Mouse (Mus musculus) hindbrain, embryonic 14.5 days (tissue): ENCODE measurements around the gene Prkn. TPM values are rescaled to one million over a fixed set of nuclear protein-coding genes. Genes with fewer than 3 reads are reported as not detected.

ENCODE experiments used
- ATAC-seq: fragments of 200-750 bp; cut with Nextera tagmentation; 2 replicates; pipeline ENCODE4 v1.8.0; 2017; ENCODE audit warnings: moderate number of reproducible peaks, mild to moderate bottlenecking, moderate TSS enrichment, moderate library complexity; ENCODE audit not compliant: low FRiP score
- DNase-seq: peaks from one replicate; pipeline ENCODE4 v3.0.0-alpha.2; 2015; ENCODE audit warnings: low spot score
- H3K27ac ChIP-seq: fragments of 300-500 bp; sonication (generic); 2 replicates; pipeline ENCODE4 v1.5.1; 2014; ENCODE audit warnings: mild to moderate bottlenecking, moderate library complexity
- H3K27me3 ChIP-seq: fragments of 300-500 bp; sonication (generic); 2 replicates; pipeline ENCODE4 v1.6.1; 2014; ENCODE audit warnings: mild to moderate bottlenecking, low read length, mixed read lengths; ENCODE audit not compliant: control insufficient read depth, insufficient read depth
- H3K36me3 ChIP-seq: fragments of 300-500 bp; sonication (generic); replicated peaks from 2 replicates; pipeline ENCODE4 v1.6.1; 2014; ENCODE audit not compliant: control insufficient read depth, insufficient read depth
- H3K4me1 ChIP-seq: fragments of 300-500 bp; sonication (generic); replicated peaks from 2 replicates; pipeline ENCODE4 v1.6.1; 2014; ENCODE audit warnings: antibody characterized with exemption, low read length, mixed read lengths; ENCODE audit not compliant: control insufficient read depth, insufficient read depth
- H3K4me2 ChIP-seq: fragments of 300-500 bp; sonication (generic); replicated peaks from 2 replicates; pipeline ENCODE4 v1.6.1; 2014; ENCODE audit warnings: mild to moderate bottlenecking, moderate library complexity
- H3K4me3 ChIP-seq: fragments of 300-500 bp; sonication (generic); replicated peaks from 2 replicates; pipeline ENCODE4 v1.5.1; 2014; ENCODE audit warnings: mild to moderate bottlenecking, low read length
- H3K9ac ChIP-seq: fragments of 300-500 bp; sonication (generic); 2 replicates; pipeline ENCODE4 v1.6.1; 2014
- H3K9me3 ChIP-seq: fragments of 300-500 bp; sonication (generic); 2 replicates; pipeline ENCODE4 v1.6.1; 2016; ENCODE audit warnings: low read length; ENCODE audit not compliant: control insufficient read depth
- WGBS: fragments of 180-500 bp; shearing (Covaris S2); extraction: QIAGEN DNeasy Blood & Tissue Kit; methylation state at CpG from one replicate; pipeline ENCODE4 v1.1.7; 2014; 5-methylcytosine and 5-hydroxymethylcytosine counted together
- polyA plus RNA-seq: library from polyadenylated mRNA; unstranded; fragments of >200 nt; fragmentation: Nextera tagmentation; extraction: Ambion mirVana; gene quantifications from 2 replicates; pipeline ENCODE4 v1.2.1, GENCODE M21; 2014

The Prkn gene
- polyA plus RNA-seq, 1 experiment from 2014 or later = 4.4 TPM

- no peak for DNase-seq
- no peaks in the 10 kb centered on the region for H3K36me3 ChIP-seq
These were observed 571.2 kb downstream of the Prkn start for GRCm38 (mm10) chr17:11411414-11411813.

GRCm38 (mm10) chr17:11413688-11414087 is 573.5 kb downstream of the Prkn start:
- no peak overlapping the region for H3K4me3 ChIP-seq
- no peaks in the 10 kb centered on the region for H3K4me1 ChIP-seq
- 57% methylated on average over 5 of the region's 5 CpGs for WGBS
- ATAC-seq = no peak
- no peaks in the 10 kb centered on the region for H3K36me3 ChIP-seq
- DNase-seq = no peak
- H3K4me2 ChIP-seq = no peak overlapping the region
- H3K27ac ChIP-seq = no peak overlapping the region
- no peak overlapping the region for H3K9ac ChIP-seq
- H3K9me3 ChIP-seq = no peaks in the 10 kb centered on the region
- no peaks in the 10 kb centered on the region for H3K27me3 ChIP-seq

More at GRCm38 (mm10) chr17:11411414-11411813, 571.2 kb downstream of the Prkn start:
- ATAC-seq = no peak
- H3K4me1 ChIP-seq = no peaks in the 10 kb centered on the region
- no peaks in the 10 kb centered on the region for H3K9me3 ChIP-seq
- 62% methylated on average over 10 of the region's 10 CpGs for WGBS
- no peak overlapping the region for H3K4me2 ChIP-seq
- H3K27me3 ChIP-seq = no peaks in the 10 kb centered on the region
- no peak overlapping the region for H3K27ac ChIP-seq
- H3K9ac ChIP-seq = no peak overlapping the region
- no peak overlapping the region for H3K4me3 ChIP-seq

GRCm38 (mm10) chr17:11414288-11414687 is 574.1 kb downstream of the Prkn start:
- ATAC-seq = no peak

GRCm38 (mm10) chr17:11417150-11417549 is 577.0 kb downstream of the Prkn start:
- no peak for ATAC-seq
- 77% methylated on average over 3 of the region's 3 CpGs for WGBS
- no peaks in the 10 kb centered on the region for H3K27me3 ChIP-seq

More at GRCm38 (mm10) chr17:11414288-11414687, 574.1 kb downstream of the Prkn start:
- H3K9ac ChIP-seq = no peak overlapping the region
- H3K27ac ChIP-seq = no peak overlapping the region
- no peaks in the 10 kb centered on the region for H3K27me3 ChIP-seq
- no peak for DNase-seq
- 84% methylated on average over 4 of the region's 4 CpGs for WGBS
- no peaks in the 10 kb centered on the region for H3K36me3 ChIP-seq
- H3K4me2 ChIP-seq = no peak overlapping the region
- no peaks in the 10 kb centered on the region for H3K4me1 ChIP-seq
- no peak overlapping the region for H3K4me3 ChIP-seq
- no peaks in the 10 kb centered on the region for H3K9me3 ChIP-seq

GRCm38 (mm10) chr17:11419484-11419883 is 579.3 kb downstream of the Prkn start:
- ATAC-seq = no peak
- no peaks in the 10 kb centered on the region for H3K9me3 ChIP-seq
- no peaks in the 10 kb centered on the region for H3K4me1 ChIP-seq
- no peaks in the 10 kb centered on the region for H3K36me3 ChIP-seq
- no peak for DNase-seq
- no peaks in the 10 kb centered on the region for H3K27me3 ChIP-seq
- no peak overlapping the region for H3K9ac ChIP-seq
- 80% methylated on average over 3 of the region's 3 CpGs for WGBS
- no peak overlapping the region for H3K4me2 ChIP-seq
- no peak overlapping the region for H3K4me3 ChIP-seq
- no peak overlapping the region for H3K27ac ChIP-seq

More at GRCm38 (mm10) chr17:11417150-11417549, 577.0 kb downstream of the Prkn start:
- H3K4me3 ChIP-seq = no peak overlapping the region
- DNase-seq = no peak
- no peak overlapping the region for H3K4me2 ChIP-seq
- H3K27ac ChIP-seq = no peak overlapping the region
- no peaks in the 10 kb centered on the region for H3K9me3 ChIP-seq
- no peak overlapping the region for H3K9ac ChIP-seq
- no peaks in the 10 kb centered on the region for H3K4me1 ChIP-seq
- no peaks in the 10 kb centered on the region for H3K36me3 ChIP-seq

- no peaks in the 10 kb centered on the region for H3K4me1 ChIP-seq
- 60% methylated on average over 6 of the region's 6 CpGs for WGBS
- DNase-seq = no peak
- no peaks in the 10 kb centered on the region for H3K27me3 ChIP-seq
- no peaks in the 10 kb centered on the region for H3K9me3 ChIP-seq
- no peak overlapping the region for H3K9ac ChIP-seq
- no peak for ATAC-seq
- no peak overlapping the region for H3K27ac ChIP-seq
- H3K4me3 ChIP-seq = no peak overlapping the region
- no peaks in the 10 kb centered on the region for H3K36me3 ChIP-seq
- H3K4me2 ChIP-seq = no peak overlapping the region
These were observed 580.7 kb downstream of the Prkn start for GRCm38 (mm10) chr17:11420839-11421238.

GRCm38 (mm10) chr17:11421264-11421940 is 581.2 kb downstream of the Prkn start:
- WGBS = 25% methylated on average over 5 of the region's 5 CpGs

GRCm38 (mm10) chr17:11431323-11431722 is 591.1 kb downstream of the Prkn start:
- no peaks in the 10 kb centered on the region for H3K9me3 ChIP-seq
- H3K4me3 ChIP-seq = no peak overlapping the region
- H3K4me1 ChIP-seq = no peaks in the 10 kb centered on the region
- H3K4me2 ChIP-seq = no peak overlapping the region
- H3K27me3 ChIP-seq = no peaks in the 10 kb centered on the region
- no peak overlapping the region for H3K27ac ChIP-seq
- H3K9ac ChIP-seq = no peak overlapping the region
- DNase-seq (no peak), ATAC-seq (no peak)
- WGBS = 93% methylated on average over 2 of the region's 2 CpGs
- no peaks in the 10 kb centered on the region for H3K36me3 ChIP-seq

More at GRCm38 (mm10) chr17:11421264-11421940, 581.2 kb downstream of the Prkn start:
- Histone ChIP-seq H3K9ac (no peak overlapping the region), H3K9me3 (no peaks in the 10 kb centered on the region), H3K4me3 (no peak overlapping the region), H3K4me2 (no peak overlapping the region), H3K27ac (no peak overlapping the region), H3K4me1 (no peaks in the 10 kb centered on the region), H3K36me3 (no peaks in the 10 kb centered on the region), H3K27me3 (no peaks in the 10 kb centered on the region)
- ATAC-seq (no peak), DNase-seq (no peak)

- no peak overlapping the region for H3K4me3 ChIP-seq
- no peaks in the 10 kb centered on the region for H3K9me3 ChIP-seq
- no peak overlapping the region for H3K9ac ChIP-seq
- no peak overlapping the region for H3K27ac ChIP-seq
- 75% methylated on average over 2 of the region's 2 CpGs for WGBS
- H3K4me2 ChIP-seq = no peak overlapping the region
- H3K27me3 ChIP-seq = no peaks in the 10 kb centered on the region
- H3K4me1 ChIP-seq = no peaks in the 10 kb centered on the region
- ATAC-seq (no peak), DNase-seq (no peak)
- no peaks in the 10 kb centered on the region for H3K36me3 ChIP-seq
These were observed 592.4 kb downstream of the Prkn start for GRCm38 (mm10) chr17:11432593-11432992.
